Mouse (Mus musculus): Measurements from ENCODE around the gene Pde6g. TPM values are rescaled to one million over a fixed set of nuclear protein-coding genes. Genes with fewer than 3 reads are reported as not detected.

The Pde6g gene
- polyA plus RNA-seq, 1 experiment from 2014 or later, result 0.21 TPM

DNA sequence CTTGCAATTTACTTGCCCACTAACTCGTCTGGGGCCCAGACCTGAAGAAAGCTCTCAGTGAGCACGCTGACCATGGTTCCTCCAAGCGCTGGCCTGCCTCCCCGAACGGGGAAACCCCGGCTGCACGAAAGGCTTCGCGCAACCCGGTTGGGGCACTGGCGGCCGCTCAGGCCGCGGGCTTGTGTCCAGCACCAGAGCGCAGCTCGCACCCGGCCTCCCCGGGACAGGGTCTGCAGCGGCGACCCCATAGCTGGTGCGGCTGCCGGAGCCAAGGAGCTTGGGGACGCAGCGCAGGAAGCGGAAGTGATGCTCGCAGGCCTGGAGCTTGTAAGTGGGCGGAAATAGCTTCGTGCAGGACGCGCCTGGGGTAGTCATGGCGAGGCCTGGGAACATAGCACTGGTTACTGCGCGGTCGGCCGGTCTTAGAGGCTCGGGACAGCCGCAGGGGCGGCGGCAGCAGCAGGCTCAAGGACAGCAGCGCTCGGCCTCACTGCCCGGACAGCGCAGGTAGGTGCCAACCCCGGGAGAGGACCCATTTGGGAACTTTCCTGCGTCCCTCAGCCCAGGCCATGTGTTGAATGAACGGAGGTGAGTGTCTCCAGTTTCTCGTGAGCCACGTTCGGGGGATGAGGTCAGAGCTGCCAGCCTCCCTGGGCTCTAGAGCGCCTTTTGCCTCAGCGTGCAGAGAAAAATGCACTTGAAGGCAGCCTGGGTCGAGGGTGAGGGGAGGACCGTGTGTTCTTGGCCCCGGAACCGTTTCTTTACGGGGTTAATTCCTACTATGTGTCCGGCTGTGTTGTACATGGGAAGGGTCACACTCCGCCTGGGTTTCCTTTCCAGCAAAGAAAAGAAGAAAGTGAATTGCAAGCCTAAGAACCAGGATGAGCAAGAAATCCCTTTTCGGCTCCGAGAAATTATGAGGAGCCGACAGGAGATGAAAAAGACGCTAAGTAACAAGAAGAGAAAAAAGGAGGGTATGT, 4.8 kb upstream of the Pde6g start, which contains the start of the genes Oxld1 and Ccdc137:
TSS of gene Oxld1 (minus strand) at position 297 of the 980 bp plus-strand sequence.
TSS of gene Ccdc137 (plus strand) at position 344 of the 980 bp plus-strand sequence.
- peaks cover 7% of the 10 kb centered on the region for H3K4me1 ChIP-seq (replicated peaks; ENCODE audit: control insufficient read depth, insufficient read depth, low read length)
- H3K4me3 ChIP-seq (ENCODE audit: low read length), result peak within 1 kb of the TSS; percentile 65
- peak within 1 kb of the TSS; percentile 80 for H3K9ac ChIP-seq (ENCODE audit: low read length)
- H3K4me2 ChIP-seq (ENCODE audit: low read depth, low read length), result peak within 1 kb of the TSS; percentile 80
- H3K36me3 ChIP-seq (ENCODE audit: control insufficient read depth, insufficient read depth, low read length), result peaks cover 9% of the 10 kb centered on the region
- no peaks in the 10 kb centered on the region for H3K9me3 ChIP-seq (ENCODE audit: control insufficient read depth, low read length)
- no peaks in the 10 kb centered on the region for H3K27me3 ChIP-seq (ENCODE audit: control insufficient read depth, insufficient read depth, low read depth, low read length)
- WGBS, result 3% methylated on average over 62 of the region's 62 CpGs
- peak within 1 kb of the TSS; percentile 56 for H3K27ac ChIP-seq (ENCODE audit: low read length)
- peak; percentile 95 for ATAC-seq (ENCODE audit: low read depth)

DNA sequence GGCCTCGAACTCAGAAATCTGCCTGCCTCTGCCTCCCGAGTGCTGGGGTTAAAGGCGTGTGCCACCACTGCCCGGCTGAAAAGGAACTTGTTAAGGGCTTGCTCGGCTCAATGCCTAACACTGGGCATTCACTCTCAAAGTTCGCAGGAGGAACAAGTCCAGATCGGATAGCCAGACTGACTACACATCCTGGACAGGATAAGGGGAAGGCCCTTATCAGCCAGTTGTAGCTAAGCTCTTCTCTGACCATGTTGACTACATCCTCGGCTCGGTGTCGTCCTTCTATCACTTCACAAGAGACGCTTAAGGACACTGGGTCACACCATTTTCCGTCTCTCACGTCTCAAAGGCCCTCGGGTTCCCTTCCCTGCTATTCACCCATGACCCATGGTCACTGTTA, 4.1 kb upstream of the Pde6g start:
- WGBS, result 20% methylated on average over 14 of the region's 14 CpGs
- no peaks in the 10 kb centered on the region for H3K9me3 ChIP-seq (ENCODE audit: control insufficient read depth, low read length)
- H3K4me2 ChIP-seq (ENCODE audit: low read depth, low read length), result peak overlapping the region; percentile 80
- H3K4me1 ChIP-seq (replicated peaks; ENCODE audit: control insufficient read depth, insufficient read depth, low read length), result peaks cover 7% of the 10 kb centered on the region
- peak; percentile 7; the same call in 1 of the 2 replicates for ATAC-seq (ENCODE audit: low read depth)
- H3K9ac ChIP-seq (ENCODE audit: low read length), result peak overlapping the region; percentile 80
- H3K27me3 ChIP-seq (ENCODE audit: control insufficient read depth, insufficient read depth, low read depth, low read length), result no peaks in the 10 kb centered on the region
- H3K27ac ChIP-seq (ENCODE audit: low read length), result peak overlapping the region; percentile 56
- peaks cover 9% of the 10 kb centered on the region for H3K36me3 ChIP-seq (ENCODE audit: control insufficient read depth, insufficient read depth, low read length)
- H3K4me3 ChIP-seq (ENCODE audit: low read length), result peak overlapping the region; percentile 65

- WGBS, result 92% methylated on average over 7 of the region's 7 CpGs
Measured at GRCm38 (mm10) chr11:120455413-120455812, 2.1 kb upstream of the Pde6g start.

GRCm38 (mm10) chr11:120454965-120455364, 1.7 kb upstream of the Pde6g start:
- Histone ChIP-seq H3K27me3 (ENCODE audit: control insufficient read depth, insufficient read depth, low read depth, low read length) (no peaks in the 10 kb centered on the region), H3K4me3 (ENCODE audit: low read length) (no peak overlapping the region), H3K9me3 (ENCODE audit: control insufficient read depth, low read length) (no peaks in the 10 kb centered on the region), H3K9ac (ENCODE audit: low read length) (no peak overlapping the region), H3K36me3 (ENCODE audit: control insufficient read depth, insufficient read depth, low read length) (peaks cover 6% of the 10 kb centered on the region), H3K4me2 (ENCODE audit: low read depth, low read length) (no peak overlapping the region), H3K27ac (ENCODE audit: low read length) (no peak overlapping the region), H3K4me1 (replicated peaks; ENCODE audit: control insufficient read depth, insufficient read depth, low read length) (peaks cover 7% of the 10 kb centered on the region)
- ATAC-seq (ENCODE audit: low read depth), result no peak
- WGBS, result 93% methylated on average over 4 of the region's 4 CpGs

More at GRCm38 (mm10) chr11:120455413-120455812, 2.1 kb upstream of the Pde6g start:
- Histone ChIP-seq H3K4me3 (ENCODE audit: low read length) (no peak overlapping the region), H3K9me3 (ENCODE audit: control insufficient read depth, low read length) (no peaks in the 10 kb centered on the region), H3K27me3 (ENCODE audit: control insufficient read depth, insufficient read depth, low read depth, low read length) (no peaks in the 10 kb centered on the region), H3K36me3 (ENCODE audit: control insufficient read depth, insufficient read depth, low read length) (peaks cover 9% of the 10 kb centered on the region), H3K4me2 (ENCODE audit: low read depth, low read length) (no peak overlapping the region), H3K9ac (ENCODE audit: low read length) (no peak overlapping the region), H3K27ac (ENCODE audit: low read length) (no peak overlapping the region), H3K4me1 (replicated peaks; ENCODE audit: control insufficient read depth, insufficient read depth, low read length) (peaks cover 7% of the 10 kb centered on the region)
- no peak for ATAC-seq (ENCODE audit: low read depth)

DNA sequence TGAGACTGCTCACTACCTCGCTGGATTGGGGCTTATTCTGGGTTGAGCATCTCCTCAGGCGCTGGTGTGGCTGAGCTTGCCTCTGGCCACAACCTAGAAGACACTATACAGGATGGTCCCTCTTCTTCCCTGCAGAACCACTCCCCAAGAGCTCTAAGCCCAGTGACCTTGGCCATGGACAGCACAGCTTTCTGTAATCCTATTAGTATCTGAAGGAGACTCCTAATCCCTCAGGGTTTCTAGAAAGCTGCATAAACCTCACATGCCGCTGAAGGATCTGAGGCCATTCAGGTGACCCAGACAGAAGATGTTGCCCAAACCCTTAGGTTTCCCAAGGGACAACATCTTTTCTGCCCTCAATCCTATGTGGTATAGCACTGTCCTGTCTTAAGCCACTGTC, 1.1 kb downstream of the Pde6g start:
- Histone ChIP-seq H3K9me3 (ENCODE audit: control insufficient read depth, low read length) (no peaks in the 10 kb centered on the region), H3K4me1 (replicated peaks; ENCODE audit: control insufficient read depth, insufficient read depth, low read length) (no peaks in the 10 kb centered on the region), H3K9ac (ENCODE audit: low read length) (no peak overlapping the region), H3K4me3 (ENCODE audit: low read length) (no peak overlapping the region), H3K4me2 (ENCODE audit: low read depth, low read length) (no peak overlapping the region), H3K36me3 (ENCODE audit: control insufficient read depth, insufficient read depth, low read length) (no peaks in the 10 kb centered on the region), H3K27me3 (ENCODE audit: control insufficient read depth, insufficient read depth, low read depth, low read length) (no peaks in the 10 kb centered on the region), H3K27ac (ENCODE audit: low read length) (no peak overlapping the region)
- no peak for ATAC-seq (ENCODE audit: low read depth)
- WGBS, result 65% methylated on average over 3 of the region's 3 CpGs

- no peaks in the 10 kb centered on the region for H3K4me1 ChIP-seq (replicated peaks; ENCODE audit: control insufficient read depth, insufficient read depth, low read length)
- no peak for ATAC-seq (ENCODE audit: low read depth)
- H3K9ac ChIP-seq (ENCODE audit: low read length), result no peak overlapping the region
- WGBS, result 68% methylated on average over 7 of the region's 7 CpGs
- H3K4me3 ChIP-seq (ENCODE audit: low read length), result no peak overlapping the region
- no peak overlapping the region for H3K27ac ChIP-seq (ENCODE audit: low read length)
- H3K9me3 ChIP-seq (ENCODE audit: control insufficient read depth, low read length), result no peaks in the 10 kb centered on the region
- no peaks in the 10 kb centered on the region; the same call in 1 of the 2 replicates for H3K27me3 ChIP-seq (ENCODE audit: control insufficient read depth, insufficient read depth, low read depth, low read length)
- no peaks in the 10 kb centered on the region for H3K36me3 ChIP-seq (ENCODE audit: control insufficient read depth, insufficient read depth, low read length)
- H3K4me2 ChIP-seq (ENCODE audit: low read depth, low read length), result no peak overlapping the region
Measured at GRCm38 (mm10) chr11:120447179-120447578, 6.1 kb downstream of the Pde6g start.

- no peak overlapping the region for H3K27ac ChIP-seq (ENCODE audit: low read length)
- H3K4me2 ChIP-seq (ENCODE audit: low read depth, low read length), result no peak overlapping the region
- H3K9me3 ChIP-seq (ENCODE audit: control insufficient read depth, low read length), result no peaks in the 10 kb centered on the region
- WGBS, result 42% methylated on average over 3 of the region's 3 CpGs
- H3K4me3 ChIP-seq (ENCODE audit: low read length), result no peak overlapping the region
- H3K36me3 ChIP-seq (ENCODE audit: control insufficient read depth, insufficient read depth, low read length), result no peaks in the 10 kb centered on the region
- H3K4me1 ChIP-seq (replicated peaks; ENCODE audit: control insufficient read depth, insufficient read depth, low read length), result no peaks in the 10 kb centered on the region
- H3K27me3 ChIP-seq (ENCODE audit: control insufficient read depth, insufficient read depth, low read depth, low read length), result no peaks in the 10 kb centered on the region; the same call in 1 of the 2 replicates
- no peak overlapping the region for H3K9ac ChIP-seq (ENCODE audit: low read length)
- no peak for ATAC-seq (ENCODE audit: low read depth)
Measured at GRCm38 (mm10) chr11:120445475-120445874, 7.8 kb downstream of the Pde6g start.

- no peak overlapping the region for H3K4me3 ChIP-seq (ENCODE audit: low read length)
- H3K4me1 ChIP-seq (replicated peaks; ENCODE audit: control insufficient read depth, insufficient read depth, low read length), result no peaks in the 10 kb centered on the region
- H3K9ac ChIP-seq (ENCODE audit: low read length), result no peak overlapping the region
- ATAC-seq (ENCODE audit: low read depth), result no peak
- no peak overlapping the region for H3K4me2 ChIP-seq (ENCODE audit: low read depth, low read length)
- H3K27me3 ChIP-seq (ENCODE audit: control insufficient read depth, insufficient read depth, low read depth, low read length), result no peaks in the 10 kb centered on the region; the same call in 1 of the 2 replicates
- no peak overlapping the region for H3K27ac ChIP-seq (ENCODE audit: low read length)
- 70% methylated on average over 6 of the region's 6 CpGs for WGBS
- no peaks in the 10 kb centered on the region for H3K9me3 ChIP-seq (ENCODE audit: control insufficient read depth, low read length)
- H3K36me3 ChIP-seq (ENCODE audit: control insufficient read depth, insufficient read depth, low read length), result no peaks in the 10 kb centered on the region
Measured at GRCm38 (mm10) chr11:120444106-120444505, 9.2 kb downstream of the Pde6g start.

DNA sequence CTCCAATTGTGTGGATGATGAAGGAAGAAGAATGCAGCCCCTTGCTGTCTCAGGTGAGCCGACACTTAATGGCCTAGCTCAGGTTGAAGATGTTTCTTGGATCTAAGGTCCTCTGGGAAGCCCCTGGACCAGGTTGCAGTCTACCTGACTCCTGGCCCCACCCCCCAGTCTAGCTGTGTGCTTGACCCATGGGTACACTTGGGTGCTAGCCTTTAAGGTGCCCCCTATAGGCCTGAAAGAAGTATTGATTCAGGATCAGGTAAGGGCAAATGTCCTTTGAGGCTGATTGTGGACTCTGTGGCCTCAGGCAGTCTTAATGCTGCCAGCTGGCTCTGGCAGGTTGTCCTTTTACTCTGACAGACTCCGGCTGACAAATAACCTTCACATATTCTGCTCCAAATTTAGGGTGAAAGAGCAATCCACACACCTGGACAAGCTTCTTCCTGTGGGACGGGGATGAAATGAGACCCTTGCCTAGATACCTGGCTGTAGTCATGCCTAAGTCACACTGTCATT, 10.5 kb downstream of the Pde6g start:
- Histone ChIP-seq H3K9me3 (ENCODE audit: control insufficient read depth, low read length) (no peaks in the 10 kb centered on the region), H3K9ac (ENCODE audit: low read length) (no peak overlapping the region), H3K27me3 (ENCODE audit: control insufficient read depth, insufficient read depth, low read depth, low read length) (no peaks in the 10 kb centered on the region; the same call in 1 of the 2 replicates), H3K4me3 (ENCODE audit: low read length) (no peak overlapping the region), H3K27ac (ENCODE audit: low read length) (no peak overlapping the region), H3K4me1 (replicated peaks; ENCODE audit: control insufficient read depth, insufficient read depth, low read length) (no peaks in the 10 kb centered on the region), H3K36me3 (ENCODE audit: control insufficient read depth, insufficient read depth, low read length) (no peaks in the 10 kb centered on the region), H3K4me2 (ENCODE audit: low read depth, low read length) (no peak overlapping the region)
- 83% methylated on average over 3 of the region's 3 CpGs for WGBS
- ATAC-seq (ENCODE audit: low read depth), result no peak
